Mouse (Mus musculus): ENCODE measurements around the gene Xpot. TPM values are rescaled to one million over a fixed set of nuclear protein-coding genes. Genes with fewer than 3 reads are reported as not detected.

Xpot gene
- polyA plus RNA-seq (2012; rRNA removed), result 75.0 and 78.9 TPM in 2 replicates

GRCm38 (mm10) chr10:121626186-121626882 is at the start of gene Xpot:
Xpot (minus strand) TSS chr10:121626332.

DNA sequence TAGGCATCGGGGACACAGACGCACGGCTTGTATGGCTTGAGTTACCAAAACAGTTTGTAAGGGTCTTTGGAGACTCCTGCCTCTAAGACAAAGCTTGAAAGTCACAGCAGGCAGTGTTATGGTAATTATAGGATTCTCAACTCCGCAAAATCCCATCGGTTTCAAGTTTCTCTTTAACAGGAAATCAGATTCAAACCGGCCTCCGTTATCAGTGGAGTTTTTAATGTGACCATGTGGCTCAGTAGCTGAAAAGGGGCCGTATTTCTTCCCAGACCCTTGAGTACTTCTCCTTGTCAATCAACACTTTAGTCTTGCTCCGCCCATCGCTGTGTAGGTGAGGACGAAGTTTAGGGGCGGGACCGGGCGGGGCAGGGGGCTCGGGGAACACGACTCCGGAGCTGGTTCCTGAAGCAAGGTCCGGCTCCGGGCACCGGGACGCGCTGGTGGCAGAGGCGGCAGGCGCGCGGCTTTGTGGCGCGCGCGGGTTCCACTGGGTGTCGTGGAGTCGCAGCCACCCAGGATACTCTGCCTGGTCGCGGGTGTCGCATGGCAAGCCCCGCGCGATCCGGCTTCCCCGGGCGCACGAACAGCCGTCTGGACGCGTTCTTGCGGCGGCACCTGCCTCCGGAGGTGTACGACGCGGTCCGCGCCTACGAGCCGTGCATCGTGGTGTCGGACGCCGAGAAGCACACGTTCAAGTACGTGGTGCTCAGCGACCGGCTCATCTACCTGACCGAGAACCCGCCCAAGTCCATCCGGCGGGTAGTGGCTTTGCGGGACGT is 15.3 kb upstream of the Xpot start, which contains the start of gene D930020B18Rik:
TSS of gene D930020B18Rik (plus strand) at position 317 of the 782 bp plus-strand sequence.

GRCm38 (mm10) chr10:121586675-121587370 is 39.3 kb downstream of the Xpot start, which contains the start of gene Tbk1:
Tbk1 (minus strand) TSS chr10:121586787.

Other genes starting within 250 kb of the Xpot start
- gene Rassf3, start 150.0 kb downstream of the Xpot start, polyA plus RNA-seq (2012; rRNA removed), result 8.7 and 14.6 TPM in 2 replicates
- gene Tbk1, start 39.5 kb downstream of the Xpot start, polyA plus RNA-seq (2012; rRNA removed), result 37.8 and 40.7 TPM in 2 replicates
- gene D930020B18Rik, start 15.3 kb upstream of the Xpot start, polyA plus RNA-seq (2012; rRNA removed), result 0.14 and 0.32 TPM in 2 replicates
- gene BC048403, start 113.6 kb upstream of the Xpot start, polyA plus RNA-seq (2012; rRNA removed), result 2.3 and 3.6 TPM in 2 replicates